Mouse (Mus musculus): ENCODE measurements around the gene Nkiras2.
"Not testable (repeated sequence)": the region's sequence is repeated elsewhere in the genome, so short reads cannot be mapped to it uniquely, and the experiment has no call there.

DNA sequence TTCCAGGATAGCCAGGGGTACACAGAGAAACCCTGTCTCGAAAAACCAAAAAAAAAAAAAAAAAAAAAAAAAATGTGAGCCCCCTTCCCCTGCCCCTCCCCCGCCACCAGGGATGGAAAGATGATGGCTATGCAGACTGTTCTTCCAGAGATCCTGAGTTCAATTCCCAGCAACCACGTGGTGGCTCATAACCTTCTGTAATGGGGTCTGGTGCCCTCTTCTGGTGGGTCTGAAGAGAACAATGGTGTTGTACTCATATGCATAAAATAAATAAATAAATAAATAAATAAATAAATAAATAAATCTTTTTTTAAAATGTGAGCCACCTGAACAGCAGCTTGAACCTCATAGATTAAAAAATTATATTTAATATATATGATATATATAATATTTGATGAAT lies 36.5 kb downstream of the Nkiras2 start:
- not testable (repeated sequence) for TF ChIP-seq CTCF (IDR thresholded peaks at IDR 0.05; ENCODE audit: extremely low read depth, insufficient read depth, insufficient read length, insufficient replicate concordance); POLR2A (IDR thresholded peaks at IDR 0.05; ENCODE audit: low read depth, low read length)

Measured in spleen, adult 2 months (tissue).